Mouse (Mus musculus): ENCODE results near the gene Nf1.

Gene Nf1

GRCm38 (mm10) chr11:79610454-79610853 is 271.0 kb downstream of the Nf1 start:
- DNase-seq = no peak

GRCm38 (mm10) chr11:79611011-79611666 is 271.6 kb downstream of the Nf1 start:
- DNase-seq = no peak

GRCm38 (mm10) chr11:79612046-79612600 is 272.6 kb downstream of the Nf1 start:
- no peak for DNase-seq

GRCm38 (mm10) chr11:79613084-79613483 is 273.6 kb downstream of the Nf1 start:
- DNase-seq = no peak

GRCm38 (mm10) chr11:79613711-79614110 is 274.2 kb downstream of the Nf1 start:
- no peak for DNase-seq

- no peak for DNase-seq
These were observed 275.4 kb downstream of the Nf1 start for GRCm38 (mm10) chr11:79614880-79615279.

- DNase-seq = no peak
These were observed 276.4 kb downstream of the Nf1 start for GRCm38 (mm10) chr11:79615871-79616270.

- DNase-seq = no peak
These were observed 278.5 kb downstream of the Nf1 start for GRCm38 (mm10) chr11:79617991-79618390.

- DNase-seq = no peak
These were observed 283.5 kb downstream of the Nf1 start for GRCm38 (mm10) chr11:79623029-79623428.

- DNase-seq = peak; percentile 52
These were observed 285.4 kb downstream of the Nf1 start for GRCm38 (mm10) chr11:79624801-79625302.

GRCm38 (mm10) chr11:79628716-79629115 is 289.2 kb downstream of the Nf1 start:
- no peak for DNase-seq

GRCm38 (mm10) chr11:79629752-79630374 is 290.4 kb downstream of the Nf1 start:
- DNase-seq = no peak

- no peak for DNase-seq
These were observed 291.0 kb downstream of the Nf1 start for GRCm38 (mm10) chr11:79630521-79630920.
